Mouse (Mus musculus): ENCODE measurements around the gene Lcor.

The Lcor gene

DNA sequence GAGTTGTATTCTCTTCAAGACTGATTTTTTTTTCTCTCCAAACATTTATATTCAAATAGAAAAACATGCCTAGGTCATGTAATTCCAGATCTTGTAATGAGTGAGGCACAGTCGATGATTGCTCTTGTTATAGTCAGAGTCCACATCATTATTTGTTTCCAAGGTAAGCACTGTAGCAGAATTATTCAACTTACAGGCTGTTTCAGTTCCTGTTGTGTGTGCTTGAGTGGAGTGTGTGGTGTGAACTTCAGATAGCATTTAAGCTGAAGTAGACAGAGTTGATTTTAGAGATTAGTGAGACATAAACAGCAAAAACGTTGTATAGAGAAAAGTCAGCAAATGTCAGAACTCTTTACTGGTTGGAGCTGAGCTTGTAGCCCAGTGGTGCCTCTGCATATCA lies 86.4 kb downstream of the Lcor start:
- no peak for DNase-seq (ENCODE audit: low spot score)

DNA sequence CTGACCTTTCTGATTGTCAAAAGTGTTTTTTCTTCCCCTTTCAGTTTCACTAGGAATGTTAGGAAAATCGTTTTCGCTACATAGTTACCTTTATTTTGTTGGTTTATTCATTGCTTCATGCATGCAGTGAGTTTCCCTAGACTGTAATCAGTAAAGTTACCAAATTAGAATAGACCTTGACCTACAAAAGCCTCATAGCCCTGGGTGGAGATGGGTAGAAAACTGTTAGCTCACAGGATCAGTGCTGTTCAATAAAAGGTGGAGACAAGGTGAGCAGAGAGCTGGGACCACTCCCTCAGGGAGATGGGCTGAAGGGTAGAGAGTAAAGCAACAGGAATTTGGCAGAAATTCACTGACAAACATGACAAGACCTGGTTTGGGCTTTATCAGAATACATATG lies 91.3 kb downstream of the Lcor start:
- DNase-seq (ENCODE audit: low spot score), result no peak

DNA sequence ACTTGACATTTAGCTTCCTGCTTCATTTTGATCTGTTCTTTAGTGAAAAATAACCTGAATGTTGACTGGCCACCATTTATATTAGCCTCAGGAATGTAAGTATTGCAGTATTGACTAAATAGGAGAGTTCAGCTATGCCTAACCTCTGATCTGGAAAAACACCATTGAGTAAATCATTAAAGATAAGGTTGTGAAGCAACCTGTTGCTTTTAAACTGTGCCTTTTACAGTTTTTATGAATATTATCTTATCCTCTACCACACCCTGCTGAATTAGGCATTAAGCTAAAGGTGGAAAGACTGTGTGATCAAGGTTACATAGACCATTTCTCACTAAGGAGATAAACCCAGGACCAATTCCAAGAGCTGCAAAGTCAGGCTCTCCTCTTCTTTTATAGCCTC lies 95.1 kb downstream of the Lcor start:
- DNase-seq (ENCODE audit: low spot score), result no peak

DNA sequence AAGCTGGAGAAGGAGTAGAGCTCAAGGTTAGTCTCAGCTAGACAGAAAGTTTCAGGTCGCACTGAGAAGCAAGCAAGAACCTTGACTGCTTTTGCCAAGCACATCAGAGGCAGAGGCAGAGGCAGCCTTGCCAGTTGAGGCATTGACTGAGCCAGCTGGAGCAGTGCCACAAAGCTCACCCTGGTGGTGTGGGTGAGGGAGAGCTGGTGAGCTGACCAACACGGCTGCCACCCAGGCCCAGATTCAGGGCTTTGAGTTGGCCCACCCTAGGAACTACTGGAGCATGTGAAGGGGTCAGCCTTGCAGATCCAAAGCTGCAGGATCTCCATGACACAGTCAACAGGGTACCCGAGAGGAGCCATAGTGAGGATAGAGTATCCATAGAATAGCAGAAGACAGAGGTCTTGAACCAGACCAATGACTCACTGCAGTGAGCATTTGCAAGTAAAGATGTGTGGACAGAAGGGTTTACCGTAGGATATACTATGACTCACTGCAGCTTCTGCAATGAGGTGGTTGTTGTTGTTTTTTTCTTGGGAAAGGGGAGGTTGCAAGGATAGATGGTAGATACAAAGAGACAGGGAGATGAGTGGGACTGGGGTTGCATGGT lies 97.0 kb downstream of the Lcor start:
- peak; percentile 18 for DNase-seq (ENCODE audit: low spot score)

DNA sequence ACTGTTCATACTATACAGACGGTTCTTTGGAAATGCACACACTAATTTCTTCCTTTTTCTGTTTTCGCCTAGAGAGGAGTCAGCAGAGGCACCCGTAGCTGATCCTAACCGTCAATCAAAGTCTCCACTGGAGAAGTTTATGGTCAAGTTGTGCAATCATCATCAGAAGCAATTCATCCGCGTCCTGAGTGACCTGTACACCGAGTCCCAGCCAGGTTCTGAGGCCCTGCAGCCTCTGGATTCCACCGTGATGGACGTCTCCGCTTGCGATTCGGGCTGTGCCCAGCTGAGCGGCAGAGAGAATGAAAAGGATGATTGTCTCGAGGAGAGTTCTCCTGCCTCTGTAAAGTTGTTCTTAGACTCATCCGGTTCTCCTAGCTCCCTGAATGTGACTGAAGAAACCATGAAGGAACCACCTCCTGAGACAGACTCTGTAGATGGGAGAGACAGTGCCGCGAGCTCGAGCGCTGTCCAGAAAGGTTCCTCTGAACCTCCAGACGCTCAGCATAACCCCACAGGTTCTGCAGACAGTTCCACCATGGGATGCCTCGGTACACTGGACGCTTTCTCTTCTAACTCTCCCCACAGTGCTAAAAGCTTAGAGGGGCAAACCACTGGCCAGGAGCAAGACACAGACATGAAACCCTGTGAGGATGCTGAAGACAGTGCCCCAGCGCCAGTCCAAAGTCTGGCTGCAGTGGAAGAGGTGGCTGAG lies 99.4 kb downstream of the Lcor start, which contains the start of gene Gm340:
Gm340 (plus strand) TSS at position 665 of the 715 bp plus-strand sequence.
- no peak for DNase-seq (ENCODE audit: low spot score)

DNA sequence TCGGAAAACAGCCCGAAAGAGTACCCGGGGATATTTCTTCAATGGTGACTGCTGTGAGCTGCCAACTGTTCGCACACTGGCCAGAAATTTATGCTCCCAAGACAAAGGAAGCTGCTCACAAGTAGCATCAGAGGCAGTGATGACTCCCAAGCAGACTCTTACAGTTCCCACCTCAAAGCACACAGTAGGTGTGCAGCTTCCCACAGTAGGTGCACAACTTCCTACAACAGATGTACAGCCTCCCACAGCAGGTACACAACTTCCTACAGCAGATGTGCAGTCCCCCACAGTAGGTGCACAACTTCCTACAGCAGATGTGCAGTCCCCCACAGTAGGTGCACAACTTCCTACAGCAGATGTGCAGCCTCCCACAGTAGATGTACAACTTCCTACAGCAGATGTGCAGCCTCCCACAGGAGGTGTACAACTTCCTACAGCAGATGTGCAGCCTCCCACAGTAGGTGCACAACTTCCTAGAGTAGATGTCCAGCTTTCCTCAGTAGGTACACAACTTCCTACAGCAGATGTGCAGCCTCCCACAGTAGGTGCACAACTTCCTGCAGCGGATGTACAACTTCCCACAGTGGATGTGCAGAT lies 100.6 kb downstream of the Lcor start:
- DNase-seq (ENCODE audit: low spot score), result no peak

DNA sequence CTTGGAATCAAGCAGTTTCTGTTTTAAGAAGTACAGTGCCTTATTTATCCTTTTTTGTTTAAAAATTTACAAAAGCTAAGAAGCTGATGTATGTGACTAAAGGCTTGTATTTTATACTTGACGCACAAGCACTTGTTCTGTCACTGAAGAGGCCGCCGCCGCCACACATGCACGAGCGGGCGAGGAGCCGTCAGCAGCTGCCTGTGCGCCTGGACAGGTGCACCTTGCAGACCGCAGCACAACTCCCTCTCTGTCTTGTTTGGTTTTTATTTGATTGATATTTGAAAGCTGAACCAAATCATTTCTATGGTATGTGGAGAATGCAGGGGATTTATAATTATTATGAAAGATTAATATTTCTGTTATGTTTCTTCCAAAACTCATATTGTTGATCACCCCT lies 104.3 kb downstream of the Lcor start:
- DNase-seq (ENCODE audit: low spot score), result no peak

DNA sequence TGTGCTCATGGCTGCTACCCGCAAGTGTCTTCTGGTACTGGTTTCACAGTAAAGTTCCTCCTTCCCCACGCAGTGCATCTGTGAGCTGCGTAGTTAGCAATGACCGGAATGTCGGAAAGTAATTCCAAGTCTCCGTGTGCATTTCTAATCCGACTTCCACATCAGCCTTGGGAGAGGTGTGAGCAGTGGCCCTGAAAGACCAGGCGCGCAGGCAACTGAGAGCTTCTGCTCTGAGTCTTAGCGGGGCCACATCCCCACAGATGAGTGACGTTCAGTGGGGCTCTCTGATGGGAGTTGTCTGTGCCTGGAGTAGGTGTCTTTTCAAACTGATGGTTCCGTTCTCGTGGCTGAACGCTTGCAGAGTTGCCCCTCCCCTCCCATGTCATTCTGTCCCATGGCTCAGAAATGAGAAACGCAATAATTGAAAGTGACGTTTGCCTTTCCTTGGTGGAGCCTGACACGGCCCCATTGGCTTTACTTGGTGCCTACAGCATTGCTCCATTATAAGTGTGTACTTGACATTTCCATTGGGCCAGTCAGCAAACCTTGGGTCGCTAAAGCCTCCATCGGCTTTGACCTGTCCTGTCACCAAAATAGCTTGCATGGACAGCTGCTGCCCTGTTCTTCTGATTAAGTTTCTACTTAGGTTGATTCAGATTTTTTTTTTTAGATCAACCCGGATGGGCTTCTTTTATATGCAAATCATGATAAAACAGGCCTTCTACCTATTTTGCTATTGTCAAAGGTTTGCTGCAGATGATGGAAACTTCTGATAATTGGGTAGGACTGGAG lies 105.2 kb downstream of the Lcor start:
- DNase-seq (ENCODE audit: low spot score), result no peak

DNA sequence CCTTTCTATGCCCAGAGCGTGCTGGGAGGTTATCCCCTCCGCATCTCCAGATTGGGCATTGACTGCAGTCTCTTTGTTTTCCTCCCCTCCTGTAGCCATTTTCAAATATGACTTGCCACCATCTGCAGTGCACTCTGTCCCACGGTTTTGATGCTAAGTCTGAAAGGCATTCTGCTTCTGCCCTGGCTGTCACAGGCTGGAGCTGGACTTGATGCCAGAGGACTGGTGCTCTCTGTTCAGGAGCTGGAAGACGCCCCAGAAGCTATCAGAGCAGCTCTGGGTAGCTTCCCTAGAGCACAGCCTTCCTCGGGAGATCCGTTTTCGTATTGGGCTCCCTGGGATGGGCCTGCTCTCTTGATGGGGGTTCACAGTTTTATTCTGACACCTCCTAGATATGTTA lies 106.6 kb downstream of the Lcor start:
- no peak for DNase-seq (ENCODE audit: low spot score)

DNA sequence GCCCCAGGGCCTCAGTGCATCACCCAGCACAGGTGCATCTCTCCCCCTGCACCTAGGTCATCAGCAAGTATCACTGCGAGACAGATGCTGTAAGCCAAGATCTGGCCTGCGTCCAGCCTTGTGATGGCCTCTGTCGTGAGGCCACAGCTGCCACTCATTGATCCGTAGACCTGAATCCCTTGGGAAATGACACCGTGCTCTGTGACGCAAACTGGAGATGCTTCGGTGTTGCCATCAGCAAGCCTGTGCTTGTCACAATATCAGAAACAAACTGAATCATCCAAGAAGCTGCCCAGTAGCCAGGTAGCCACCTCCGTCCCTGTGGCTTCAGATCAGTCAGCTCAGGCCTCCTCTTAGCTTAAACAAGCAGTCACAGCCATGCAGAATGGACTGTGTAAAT lies 107.2 kb downstream of the Lcor start:
- DNase-seq (ENCODE audit: low spot score), result no peak

DNA sequence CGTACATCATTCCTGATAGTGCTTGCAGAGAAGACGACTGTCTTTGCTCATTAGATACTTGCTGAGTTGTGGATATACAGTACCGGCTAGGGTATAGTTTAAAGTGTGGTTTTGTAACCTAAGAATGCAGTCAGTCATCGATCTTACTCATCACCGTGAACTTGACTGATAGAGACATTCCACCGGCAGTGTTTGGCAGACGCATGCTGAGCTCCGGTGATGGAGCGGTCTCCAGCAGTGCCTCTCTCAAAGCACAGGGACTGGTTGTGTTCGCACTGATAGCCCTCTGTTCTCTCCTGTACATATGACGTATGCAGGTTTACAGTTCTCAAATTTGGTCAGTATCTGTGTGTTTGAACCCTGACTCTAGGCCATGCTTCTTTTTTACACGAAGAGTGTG lies 109.4 kb downstream of the Lcor start:
- DNase-seq (ENCODE audit: low spot score), result no peak

DNA sequence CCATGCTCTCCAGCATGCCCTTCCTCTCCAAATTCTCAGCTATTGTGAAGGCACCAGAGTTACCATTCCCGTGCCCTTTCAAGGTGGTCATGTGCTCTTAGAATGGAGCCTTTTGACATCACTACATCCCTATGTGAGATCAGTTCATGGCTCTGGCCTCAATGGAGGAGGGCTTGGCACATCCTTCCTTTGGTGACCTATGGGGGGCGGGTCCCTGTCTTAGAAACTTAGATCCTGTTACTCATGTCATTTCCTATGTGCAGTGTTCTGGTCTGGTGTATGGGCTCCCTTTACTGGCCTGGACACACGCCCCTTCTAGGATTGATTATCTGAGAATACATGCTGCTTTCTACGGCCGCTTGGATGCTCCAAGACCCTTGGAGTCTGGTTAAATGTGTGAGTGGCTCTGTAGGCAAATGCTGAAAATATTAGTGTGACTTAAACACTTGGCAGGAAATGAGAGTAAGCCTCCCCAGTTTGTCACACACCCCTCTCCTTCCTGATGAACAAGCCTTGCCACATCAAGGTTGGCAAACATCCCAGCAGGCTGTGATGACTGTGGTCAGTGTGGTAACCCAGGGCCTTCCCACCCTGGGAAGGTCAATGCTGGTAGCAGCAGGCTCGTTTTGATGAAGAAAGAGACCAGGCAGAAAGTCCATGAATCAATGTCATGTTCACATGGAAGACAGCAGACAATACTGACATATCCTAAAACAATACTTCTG lies 114.9 kb downstream of the Lcor start:
- DNase-seq (ENCODE audit: low spot score), result peak; percentile 27

DNA sequence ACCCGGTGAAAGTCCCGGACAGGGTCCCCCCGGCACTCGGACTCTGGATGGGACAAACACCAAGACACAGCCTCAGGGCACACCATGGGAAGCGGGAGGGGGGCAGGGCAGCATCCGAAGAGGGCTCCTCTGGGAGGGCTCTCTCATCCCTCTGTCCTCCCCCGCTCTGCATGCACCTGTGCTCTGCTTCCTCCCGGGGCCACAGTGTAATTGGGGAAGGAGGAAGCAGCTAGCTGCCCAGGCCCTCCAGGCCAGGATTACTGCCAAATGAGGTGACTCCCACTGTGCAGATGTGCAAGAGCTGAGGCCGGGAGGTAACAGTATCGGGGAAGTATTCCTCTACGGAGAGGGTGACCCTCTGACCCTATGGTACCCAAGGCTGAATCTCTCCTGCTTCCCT lies 118.2 kb downstream of the Lcor start:
- no peak for DNase-seq (ENCODE audit: low spot score)

DNA sequence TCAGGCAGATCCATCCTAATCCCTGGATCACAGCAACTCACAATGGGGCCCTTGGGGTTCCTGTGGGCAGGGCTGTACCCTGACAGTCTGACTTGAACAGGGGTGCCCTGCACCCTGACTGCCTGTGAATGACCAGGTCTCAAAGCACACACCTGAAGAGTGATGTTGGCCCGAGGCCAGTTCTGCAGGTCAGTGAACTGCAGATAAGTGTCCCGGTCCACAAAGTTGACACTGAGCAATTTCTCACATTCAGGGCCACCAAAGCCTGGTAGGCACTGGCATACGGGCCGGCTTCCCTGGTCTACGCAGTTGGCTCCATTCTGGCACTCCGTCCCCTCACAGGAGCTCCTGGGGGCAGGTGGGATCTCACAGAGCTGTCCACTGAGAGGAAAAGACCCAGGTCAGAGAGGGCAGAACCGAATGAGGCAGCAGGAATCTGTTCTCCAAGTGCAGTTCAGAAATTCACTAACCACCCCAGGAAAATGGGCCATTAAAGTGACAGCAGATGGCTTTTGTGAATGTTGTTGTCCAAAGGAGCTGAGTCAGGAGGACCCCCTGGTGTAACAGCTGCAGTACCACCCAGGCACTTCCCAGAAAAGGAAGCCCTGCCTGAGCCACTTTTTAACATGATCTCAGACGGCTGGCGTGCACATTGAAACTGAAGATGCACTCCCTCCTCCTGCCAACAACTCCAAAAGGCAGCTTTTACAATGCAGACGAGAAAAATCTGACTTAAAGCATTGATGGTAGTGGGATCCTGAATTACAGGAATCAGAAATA lies 124.0 kb downstream of the Lcor start:
- no peak for DNase-seq (ENCODE audit: low spot score)

DNA sequence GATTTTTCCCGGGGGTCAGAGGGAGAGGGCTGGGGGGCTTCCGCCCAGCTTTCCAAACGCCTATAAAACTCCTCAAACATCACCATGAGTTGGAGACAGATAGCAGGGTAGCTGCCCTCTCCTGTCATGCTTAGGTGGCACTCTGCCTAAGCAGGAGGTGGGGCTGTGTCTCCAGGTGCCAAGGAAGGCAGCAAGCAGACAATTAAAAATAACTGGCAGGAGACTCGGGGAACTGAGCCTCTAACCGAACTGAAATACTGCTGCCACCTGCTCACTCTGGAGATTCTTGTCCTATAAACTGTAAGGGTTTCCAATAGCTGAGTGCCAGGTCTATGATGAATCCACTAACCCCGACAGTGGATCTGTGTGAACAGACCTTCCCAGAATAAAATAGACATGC lies 129.2 kb downstream of the Lcor start:
- DNase-seq (ENCODE audit: low spot score), result no peak
